Mouse (Mus musculus): ENCODE data around the gene Cyp2w1. TPM values are rescaled to one million over a fixed set of nuclear protein-coding genes. Genes with fewer than 3 reads are reported as not detected.
"Not testable (repeated sequence)": the region's sequence is repeated elsewhere in the genome, so short reads cannot be mapped to it uniquely, and the experiment has no call there.

Cyp2w1 gene
- polyA plus RNA-seq, 1 experiment: not detected

GRCm38 (mm10) chr5:139332590-139333272, 19.7 kb upstream of the Cyp2w1 start:
- no peak for DNase-seq (ENCODE audit: low read depth)

DNA sequence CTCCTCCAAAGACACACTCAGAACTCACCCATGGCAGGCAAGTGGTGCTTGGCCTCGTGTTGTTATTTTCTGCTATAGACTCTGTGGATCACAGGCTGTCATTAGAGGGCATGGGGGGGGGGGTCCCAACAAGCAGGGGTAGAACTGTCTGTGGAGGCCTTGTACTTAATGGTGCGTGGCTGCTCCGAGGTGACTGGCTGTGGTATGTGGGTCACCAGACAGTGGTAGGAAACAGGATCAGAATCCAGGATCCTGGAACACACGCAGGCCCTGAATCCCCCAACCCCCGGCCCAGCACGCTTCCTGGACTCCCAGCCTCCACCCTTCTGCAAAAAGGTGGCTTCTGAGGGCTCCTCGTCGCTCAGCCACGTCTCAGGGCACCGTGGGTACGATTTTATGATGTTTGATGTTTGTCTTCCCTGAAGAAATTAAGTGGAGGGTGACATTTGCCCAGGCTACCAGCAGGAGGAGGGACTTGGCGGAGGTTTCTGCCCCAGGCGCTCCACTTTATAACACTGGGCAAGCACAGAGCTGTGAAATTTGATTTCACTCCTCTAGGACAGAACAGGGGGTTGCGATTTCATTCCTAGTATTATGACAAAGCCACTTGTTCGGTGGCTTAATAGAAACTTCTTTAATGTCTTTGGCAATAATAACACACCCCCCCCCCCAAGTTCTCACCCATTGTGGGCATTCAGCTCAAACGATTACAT, 19.0 kb upstream of the Cyp2w1 start:
- DNase-seq (ENCODE audit: low read depth): no peak

DNA sequence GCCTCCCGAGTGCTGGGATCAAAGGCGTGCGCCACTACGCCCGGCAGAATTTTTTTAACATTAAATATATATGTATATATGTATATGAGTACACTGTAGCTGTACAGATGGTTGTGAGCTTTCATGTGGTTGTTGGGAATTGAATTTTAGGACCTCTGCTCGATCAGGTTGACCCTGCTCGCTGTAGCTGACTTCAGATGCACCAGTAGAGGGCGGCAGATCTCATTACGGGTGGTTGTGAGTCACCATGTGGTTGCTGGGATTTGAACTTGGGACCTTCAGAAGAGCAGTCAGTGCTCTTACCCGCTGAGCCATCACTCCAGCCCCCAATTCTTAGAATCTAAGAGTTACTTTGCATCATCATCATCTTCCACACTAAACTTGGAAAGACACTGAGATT, 18.0 kb upstream of the Cyp2w1 start:
- not testable (repeated sequence) for DNase-seq (ENCODE audit: low read depth)

GRCm38 (mm10) chr5:139335634-139336033, 16.8 kb upstream of the Cyp2w1 start:
- no peak for DNase-seq (ENCODE audit: low read depth)

- DNase-seq (ENCODE audit: low read depth): no peak
These were observed 14.5 kb upstream of the Cyp2w1 start for GRCm38 (mm10) chr5:139337826-139338370.

DNA sequence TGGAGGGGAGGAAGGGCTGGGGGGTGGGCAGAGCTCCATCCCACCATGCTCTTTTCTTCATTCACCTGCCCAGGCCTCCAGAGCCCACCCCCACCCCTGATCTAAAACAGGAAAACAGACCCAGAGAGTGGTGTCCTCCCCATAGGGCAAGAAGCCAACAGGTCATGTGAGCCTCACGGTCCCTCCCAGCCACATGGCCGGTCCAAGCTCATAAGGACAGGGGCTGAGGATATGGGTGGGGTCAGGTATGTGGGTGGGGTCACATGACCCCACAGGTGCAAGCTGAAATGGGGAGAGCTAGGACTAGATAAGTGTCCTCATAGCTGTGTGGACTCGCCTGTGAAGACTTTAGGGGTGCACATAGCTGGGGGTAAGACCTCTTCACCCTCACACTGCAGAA, 14.0 kb upstream of the Cyp2w1 start:
- no peak for DNase-seq (ENCODE audit: low read depth)

GRCm38 (mm10) chr5:139338891-139339290, 13.5 kb upstream of the Cyp2w1 start:
- no peak for DNase-seq (ENCODE audit: low read depth)

DNA sequence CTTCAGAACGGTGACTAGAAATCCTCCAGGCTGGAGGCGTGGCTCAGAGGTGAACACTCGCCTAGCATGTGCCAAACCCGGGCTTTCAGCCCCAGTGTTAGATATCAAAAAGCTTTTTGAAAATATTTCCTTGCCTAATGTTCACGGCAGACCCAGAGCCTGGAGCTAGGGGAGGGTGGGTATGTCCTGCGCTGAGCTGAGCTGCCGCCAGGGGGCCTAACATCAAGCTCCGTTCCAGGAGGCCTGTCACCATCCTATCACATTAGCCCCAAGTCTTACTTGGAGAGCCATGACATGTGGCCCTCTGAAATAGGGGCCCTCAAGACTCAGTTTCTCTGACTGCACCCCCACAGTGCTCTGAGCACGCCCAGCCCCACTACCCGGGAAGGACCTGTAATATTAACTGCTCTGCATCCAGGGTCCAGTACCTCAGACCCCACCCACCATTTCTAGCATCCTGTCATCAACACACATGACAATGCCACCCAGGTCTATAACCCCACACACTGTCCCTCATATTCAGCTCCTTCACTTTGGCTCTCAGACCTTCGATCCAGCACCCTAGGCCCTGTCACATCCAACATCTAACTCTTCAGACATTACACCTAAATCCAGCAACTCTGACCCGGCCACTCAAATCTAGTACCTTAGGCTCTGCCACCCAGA, 8.3 kb upstream of the Cyp2w1 start:
- no peak for DNase-seq (ENCODE audit: low read depth)

GRCm38 (mm10) chr5:139344687-139345363, 7.6 kb upstream of the Cyp2w1 start:
- no peak for DNase-seq (ENCODE audit: low read depth)

- DNase-seq (ENCODE audit: low read depth): no peak
These were observed 7.1 kb upstream of the Cyp2w1 start for GRCm38 (mm10) chr5:139345364-139345714.

GRCm38 (mm10) chr5:139347225-139347624, 5.2 kb upstream of the Cyp2w1 start:
- DNase-seq (ENCODE audit: low read depth): no peak

DNA sequence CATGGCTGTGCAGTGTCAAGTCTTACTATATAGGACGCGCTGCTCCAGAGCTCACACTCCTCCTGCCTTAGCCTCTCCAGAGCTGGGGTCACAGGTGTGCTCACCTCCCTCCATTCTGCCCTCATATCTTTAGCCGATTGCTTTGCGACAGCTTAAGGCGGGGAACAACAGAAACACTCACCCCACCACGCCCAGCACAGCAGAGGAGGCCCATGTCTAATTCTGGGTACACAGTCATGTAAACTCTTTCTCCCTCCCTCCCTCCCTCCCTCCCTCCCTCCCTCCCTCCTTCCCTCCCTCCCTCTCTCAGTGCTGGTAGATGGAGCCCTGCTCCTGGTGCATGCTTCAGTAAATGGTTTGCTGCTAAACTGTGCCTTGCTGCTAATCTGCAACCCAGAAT, 2.7 kb upstream of the Cyp2w1 start:
- DNase-seq (ENCODE audit: low read depth): no peak

DNA sequence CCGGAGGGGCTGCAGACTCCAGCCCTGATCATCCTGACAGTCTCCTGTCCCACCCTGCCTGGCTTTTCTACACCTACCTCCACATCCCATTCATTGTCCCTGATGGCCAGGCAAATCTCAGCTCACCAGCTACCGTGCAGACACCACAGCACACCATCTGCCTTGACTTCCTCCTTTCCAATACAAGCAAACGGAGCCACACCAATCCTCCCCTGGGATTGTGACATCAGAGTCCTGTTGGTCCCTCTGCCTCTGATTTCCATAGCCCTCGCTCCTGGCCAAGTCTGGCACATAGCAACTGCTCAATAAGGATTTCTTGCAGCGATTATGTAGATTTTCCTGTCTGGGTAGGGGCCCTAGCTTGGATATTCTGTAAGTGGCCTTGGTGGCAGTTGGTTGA, 1.3 kb upstream of the Cyp2w1 start, which contains the start of gene Cox19:
Gene Cox19 (minus strand): TSS at position 285 of the 400 bp plus-strand sequence.
- no peak for DNase-seq (ENCODE audit: low read depth)

- no peak for DNase-seq (ENCODE audit: low read depth)
These were observed 789 bp upstream of the Cyp2w1 start for GRCm38 (mm10) chr5:139351628-139352027.

GRCm38 (mm10) chr5:139353496-139353895, 1.1 kb downstream of the Cyp2w1 start:
- no peak for DNase-seq (ENCODE audit: low read depth)

GRCm38 (mm10) chr5:139353946-139354345, 1.5 kb downstream of the Cyp2w1 start:
- no peak for DNase-seq (ENCODE audit: low read depth)

DNA sequence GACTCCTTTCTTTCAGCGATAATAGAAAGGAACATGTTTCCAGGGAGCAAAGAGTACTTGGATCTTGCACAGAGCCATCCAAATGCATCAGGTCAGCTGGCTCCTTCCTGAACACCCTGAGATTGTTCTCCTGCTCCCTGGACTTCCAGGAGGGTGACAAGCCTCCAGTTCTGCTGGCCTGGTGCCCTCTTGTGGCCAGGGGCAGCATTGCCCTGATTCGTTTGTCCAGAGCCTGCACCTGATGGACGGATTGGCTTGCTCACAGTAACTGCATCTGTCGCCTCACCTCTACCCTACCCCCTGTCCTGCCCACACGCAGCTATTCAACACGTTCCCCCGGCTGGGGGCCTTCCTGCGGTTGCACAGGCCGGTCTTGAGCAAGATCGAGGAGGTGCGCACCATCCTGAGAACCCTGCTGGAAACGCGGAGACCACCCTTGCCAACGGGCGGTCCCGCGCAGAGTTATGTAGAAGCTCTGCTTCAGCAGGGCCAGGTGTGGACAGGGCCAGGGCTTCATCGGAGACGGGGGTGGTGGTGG, 2.9 kb downstream of the Cyp2w1 start:
- no peak for DNase-seq (ENCODE audit: low read depth)

DNA sequence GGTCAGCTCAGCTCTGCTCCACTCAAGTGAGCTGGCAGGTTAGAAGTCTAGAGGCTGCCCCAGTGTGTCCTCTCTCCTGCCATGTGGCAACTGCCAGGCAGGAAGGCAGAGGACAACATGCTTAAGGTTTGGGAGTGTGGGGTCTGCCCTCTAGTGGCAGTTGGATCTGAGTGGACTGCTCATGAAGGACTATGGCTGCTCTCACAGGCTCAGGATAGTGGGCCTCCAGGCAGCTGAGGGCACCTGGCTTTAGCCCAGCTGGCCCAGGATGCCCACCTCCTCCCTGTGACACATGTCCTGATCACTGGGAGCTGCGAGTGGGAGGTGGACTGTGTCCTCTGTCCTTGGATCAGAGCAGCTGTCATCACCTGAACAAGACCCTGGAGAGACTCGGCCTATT, 6.2 kb downstream of the Cyp2w1 start:
- no peak for DNase-seq (ENCODE audit: low read depth)

DNA sequence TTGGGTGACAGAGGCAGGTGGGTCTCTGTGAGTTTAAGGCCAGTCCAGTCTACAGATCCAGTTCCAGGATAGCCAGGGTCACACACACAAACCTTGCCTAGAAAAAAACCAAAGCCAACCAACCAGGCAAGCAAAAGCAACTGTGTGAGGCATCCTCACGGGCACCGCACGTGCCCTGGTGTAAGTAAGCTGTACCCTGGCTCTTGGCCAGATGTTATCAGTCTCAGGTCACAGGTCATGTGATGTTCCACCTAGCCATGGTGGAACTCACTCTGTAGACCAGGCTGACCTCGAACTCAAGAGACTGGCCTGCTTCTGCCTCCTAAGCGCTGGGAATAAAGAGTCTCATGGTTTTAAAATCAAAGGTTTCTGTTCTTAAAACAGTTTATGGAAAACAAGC, 6.8 kb downstream of the Cyp2w1 start:
- no peak for DNase-seq (ENCODE audit: low read depth)

GRCm38 (mm10) chr5:139363858-139364257, 11.4 kb downstream of the Cyp2w1 start:
- no peak for DNase-seq (ENCODE audit: low read depth)

DNA sequence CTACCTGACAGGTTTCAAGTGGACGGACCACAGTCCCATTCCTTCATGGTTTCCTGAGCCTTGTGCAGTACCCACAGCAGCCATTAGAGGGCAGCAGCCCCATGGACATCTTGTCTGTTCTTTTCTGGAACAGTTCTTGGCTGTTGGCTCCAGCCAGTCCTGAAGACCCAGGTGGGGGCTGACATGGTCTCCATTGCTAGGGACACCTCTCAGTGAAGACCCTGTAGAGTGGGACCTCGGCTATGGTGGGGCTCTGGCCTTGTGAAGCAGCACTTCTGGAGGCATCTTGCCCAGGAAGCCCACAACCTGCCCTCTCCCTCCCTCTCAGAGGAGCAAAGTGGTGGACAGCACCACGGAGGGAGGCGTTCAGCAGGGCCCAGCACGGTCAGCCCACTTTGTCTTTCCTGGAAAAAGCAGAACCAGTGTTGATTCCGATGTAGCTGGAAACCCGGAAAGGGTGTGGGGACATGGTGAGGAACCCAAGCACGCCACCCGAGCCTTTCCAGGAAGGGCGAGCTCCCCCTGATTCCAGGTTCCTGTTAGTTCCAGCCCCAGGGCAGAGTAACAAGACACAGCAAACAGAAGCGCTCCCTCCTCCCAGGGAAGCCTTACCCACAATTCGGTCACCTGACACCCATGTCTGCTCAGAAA, 12.0 kb downstream of the Cyp2w1 start:
- DNase-seq (ENCODE audit: low read depth): no peak

Data from gonadal fat pad, adult 2 months (tissue).